Mouse (Mus musculus) 3T3-L1 (cell line): ENCODE results near the gene Yipf1.
A peak's percentile ranks its signal among the peaks of the same experiment; 100 is the strongest.
"Not testable (repeated sequence)": the region's sequence is repeated elsewhere in the genome, so short reads cannot be mapped to it uniquely, and the experiment has no call there.

Experiments used
- DNase-seq: peaks from one replicate; pipeline ENCODE4 v3.0.0-alpha.2; 2015; ENCODE audit warnings: low read depth, low spot score

Yipf1 gene

DNA sequence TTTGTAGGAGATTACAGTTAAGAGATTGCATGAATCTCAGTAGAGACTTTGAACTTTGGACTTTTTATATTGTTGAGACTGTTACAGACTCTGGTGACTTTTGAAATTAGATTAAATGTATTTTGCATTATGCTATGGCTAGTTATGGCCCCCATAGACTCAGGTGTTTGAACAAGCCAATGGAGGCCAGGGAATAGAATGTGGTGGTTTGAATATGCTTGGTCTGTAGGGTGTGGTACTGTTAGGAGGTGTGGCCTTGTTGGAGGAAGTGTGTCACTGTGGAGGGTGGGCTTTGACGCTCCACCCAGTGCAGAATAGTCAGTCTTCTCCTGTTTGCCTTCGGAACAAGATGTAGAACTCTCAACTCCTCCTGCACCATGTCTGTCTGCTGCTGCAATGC is 8.9 kb downstream of the Yipf1 start:
- no peak for DNase-seq

DNA sequence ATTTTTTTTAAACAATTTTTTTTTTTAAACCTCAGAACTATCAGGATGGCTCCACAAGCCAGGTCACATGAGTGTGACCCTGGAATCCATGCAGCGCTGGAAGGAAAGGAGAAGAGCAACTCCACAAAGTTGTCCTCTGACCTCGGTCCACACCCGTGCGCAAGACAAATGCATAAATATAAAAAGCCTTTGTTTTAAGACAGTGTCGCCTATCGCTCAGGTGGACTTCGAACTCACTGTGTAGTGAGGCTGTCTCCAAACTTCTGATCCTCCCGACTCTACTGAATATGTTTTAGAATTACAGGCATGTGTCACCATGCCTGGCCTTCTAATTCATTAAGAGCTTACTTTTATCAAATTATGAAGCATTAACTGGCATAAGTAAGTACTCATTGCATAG is 14.4 kb downstream of the Yipf1 start:
- DNase-seq: no peak

DNA sequence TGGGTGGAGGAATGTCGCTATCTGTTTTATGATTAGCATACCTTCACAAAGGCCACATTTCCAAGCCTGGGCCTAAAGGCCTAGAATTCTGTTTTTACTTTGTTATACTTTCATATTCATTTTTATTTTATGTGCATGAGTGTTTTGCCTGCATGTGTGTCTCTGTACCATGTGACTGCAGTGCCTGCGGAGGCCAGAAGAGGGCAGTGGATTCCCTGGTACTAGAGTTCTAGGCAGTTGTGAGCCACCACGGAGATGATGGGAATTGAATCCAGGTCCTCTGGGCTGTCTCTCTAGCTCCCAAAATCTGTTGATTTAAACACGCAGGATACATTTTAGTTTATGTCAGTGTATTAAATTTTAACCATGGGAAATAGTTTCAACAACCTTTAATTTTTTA is 19.4 kb downstream of the Yipf1 start:
- DNase-seq: peak; percentile 28

DNA sequence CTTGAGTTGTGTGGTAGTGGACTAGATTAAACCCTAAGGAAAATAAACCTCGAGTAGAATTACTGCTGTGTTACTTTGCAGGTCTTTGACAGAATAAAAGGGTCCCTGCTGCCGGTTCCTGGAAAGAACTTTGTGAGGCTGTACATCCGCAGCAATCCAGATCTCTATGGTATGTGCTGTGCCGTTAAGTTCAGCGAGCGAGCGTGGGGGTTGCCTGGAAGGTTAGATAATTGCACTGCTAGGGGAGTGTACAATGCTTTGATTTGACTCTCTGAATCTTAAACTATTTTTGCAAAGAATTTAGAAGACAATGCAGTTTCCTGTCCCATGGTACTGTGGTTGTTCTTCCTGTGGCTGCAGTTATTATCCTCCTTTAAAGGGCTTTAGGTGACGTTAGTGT is 22.2 kb downstream of the Yipf1 start:
- DNase-seq: no peak

DNA sequence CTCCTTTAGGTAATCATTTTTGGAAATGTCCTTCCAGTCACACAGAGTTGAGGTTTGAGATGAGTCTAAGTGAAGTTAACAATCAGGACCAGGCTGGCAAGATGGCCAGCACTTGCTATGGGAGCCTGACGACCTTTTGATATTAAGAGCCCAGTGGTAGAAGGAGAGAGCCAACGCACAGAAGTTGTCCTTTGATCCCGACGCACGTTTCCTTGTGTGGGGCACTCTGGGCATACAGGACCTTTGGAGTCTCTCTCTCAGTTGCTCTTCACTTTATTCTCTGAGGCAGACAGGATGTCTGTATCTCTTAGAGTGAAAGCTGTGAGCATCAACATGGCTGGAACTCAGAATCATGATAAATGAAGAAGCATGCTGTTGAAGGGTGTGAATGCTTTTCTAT is 23.3 kb downstream of the Yipf1 start:
- no peak for DNase-seq

DNA sequence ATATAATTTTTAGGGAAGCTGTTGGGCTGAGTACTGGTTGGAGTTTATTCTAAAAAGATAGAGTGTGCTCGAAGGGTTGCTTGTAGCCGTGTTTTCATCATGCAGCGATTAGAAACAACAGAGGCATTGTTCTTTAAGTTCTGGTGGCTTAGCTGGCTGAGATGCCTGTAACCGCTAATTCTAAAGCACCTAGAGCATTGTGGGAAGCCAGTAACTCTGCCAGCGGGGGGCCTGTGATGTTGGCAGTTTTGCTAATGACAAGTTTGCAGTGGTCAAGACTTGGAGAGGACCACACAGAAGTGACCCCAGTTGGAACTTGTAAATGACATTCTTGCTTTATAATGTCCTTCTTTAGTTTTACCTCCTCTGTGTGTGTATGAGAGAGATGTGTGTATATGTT is 27.2 kb downstream of the Yipf1 start:
- no peak for DNase-seq

DNA sequence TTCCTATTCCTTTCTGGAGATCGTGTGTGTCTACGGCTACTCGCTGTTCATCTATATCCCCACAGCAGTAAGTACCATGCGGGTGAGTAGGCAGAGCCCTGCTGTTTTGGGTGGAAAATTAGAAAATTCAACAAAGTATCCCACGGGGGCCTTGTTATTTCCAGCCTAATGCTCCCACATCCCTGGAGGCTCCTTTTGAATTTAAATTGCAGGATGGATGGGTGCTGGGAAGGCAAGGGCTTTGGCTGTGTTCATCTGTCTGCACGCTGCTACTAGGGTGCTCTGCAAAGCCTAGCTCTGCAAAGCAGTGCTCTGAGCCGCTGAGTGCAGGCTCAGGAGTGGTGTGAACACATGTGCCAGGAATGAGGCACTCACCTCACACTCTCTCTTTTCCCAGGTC is 30.4 kb downstream of the Yipf1 start:
- no peak for DNase-seq

DNA sequence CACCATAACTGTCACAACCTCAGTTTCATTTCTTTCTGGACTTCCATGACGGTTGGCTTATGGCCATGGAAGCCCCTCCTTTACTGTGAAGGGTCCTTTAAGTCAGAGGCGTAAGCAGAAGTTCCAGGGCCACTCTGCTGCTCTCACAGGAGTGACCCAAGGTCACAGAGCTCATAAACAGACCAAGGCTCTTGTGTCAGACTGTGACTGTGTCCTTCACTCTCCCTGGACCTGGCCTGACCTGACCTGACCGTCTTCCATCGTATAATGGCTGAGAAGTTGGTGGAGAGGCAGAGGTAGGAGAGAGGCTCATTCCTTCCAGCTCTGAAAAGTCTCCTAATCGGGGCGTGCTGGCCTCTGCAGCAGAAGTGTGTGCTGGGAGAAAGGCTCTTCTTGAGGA is 33.1 kb downstream of the Yipf1 start:
- DNase-seq: no peak

DNA sequence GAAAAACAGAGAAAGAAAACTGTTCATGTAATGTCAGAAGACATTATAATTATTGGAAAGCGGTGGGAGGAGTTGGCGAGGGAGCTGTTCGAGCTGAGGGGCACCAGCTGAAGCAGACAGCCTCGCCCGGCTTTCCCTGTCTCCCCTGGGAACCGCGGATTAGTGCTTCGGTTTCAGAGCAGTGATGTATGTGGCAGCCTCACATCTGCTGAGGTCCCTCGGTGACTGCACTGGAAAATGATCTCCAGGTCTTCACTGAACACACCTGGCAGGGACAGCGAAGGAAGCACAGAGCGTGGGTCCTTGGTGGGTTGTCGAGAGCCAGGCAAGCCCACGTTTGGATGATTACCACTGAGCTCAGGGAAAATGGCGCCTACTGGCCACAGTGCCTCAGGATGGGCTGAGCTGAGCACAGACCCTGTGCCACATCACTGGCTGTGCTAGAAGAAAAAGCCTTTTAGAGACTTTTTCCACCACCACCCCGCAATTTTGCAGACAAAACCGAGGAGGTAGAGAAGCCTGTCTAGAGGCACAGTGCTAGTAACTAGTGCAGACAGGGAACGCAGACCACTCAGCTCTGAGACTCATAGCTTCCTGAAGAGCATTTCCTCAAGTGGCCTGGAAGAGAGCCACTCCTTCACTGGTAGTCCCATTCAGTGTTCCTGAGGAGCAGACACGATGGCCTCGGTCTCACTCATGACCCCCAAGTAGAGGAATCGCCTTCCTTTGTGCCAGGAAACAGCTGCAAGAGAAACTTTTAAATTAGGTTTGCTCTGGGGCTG is 34.6 kb downstream of the Yipf1 start:
- DNase-seq: no peak

DNA sequence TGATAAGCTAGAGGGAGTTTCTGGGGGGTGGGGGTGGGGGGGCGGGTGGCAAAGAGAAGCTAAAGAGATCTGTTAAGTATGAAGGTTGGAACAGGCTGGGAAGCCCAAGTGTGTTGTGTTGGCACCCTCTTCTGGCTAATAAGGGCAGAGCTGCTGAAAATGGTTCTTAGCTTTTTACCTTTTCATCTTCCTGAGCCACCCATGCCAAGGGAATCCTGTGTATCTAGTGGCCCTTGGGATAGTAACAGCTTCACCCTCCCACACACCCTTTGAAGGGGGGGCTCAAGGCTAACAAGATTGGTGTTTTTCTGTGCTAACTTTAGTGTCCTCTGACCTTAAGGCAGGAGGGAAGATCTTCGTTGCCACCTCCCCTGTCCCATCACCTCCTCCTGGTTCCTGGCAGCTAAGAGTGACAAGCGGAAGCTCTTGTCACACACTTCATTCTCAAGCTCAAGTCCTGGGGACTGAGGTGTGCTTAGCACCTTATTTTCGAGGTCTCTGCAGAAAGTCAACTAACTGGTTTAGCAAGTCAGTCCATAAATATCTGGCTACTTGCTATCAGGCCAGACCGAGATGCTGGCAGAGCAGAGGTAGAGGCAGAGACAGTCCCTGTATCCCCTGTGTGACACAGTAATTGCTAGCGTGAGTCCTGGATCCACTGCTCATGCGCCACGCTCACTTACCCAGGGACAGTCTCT is 35.3 kb downstream of the Yipf1 start:
- peak; percentile 62 for DNase-seq

DNA sequence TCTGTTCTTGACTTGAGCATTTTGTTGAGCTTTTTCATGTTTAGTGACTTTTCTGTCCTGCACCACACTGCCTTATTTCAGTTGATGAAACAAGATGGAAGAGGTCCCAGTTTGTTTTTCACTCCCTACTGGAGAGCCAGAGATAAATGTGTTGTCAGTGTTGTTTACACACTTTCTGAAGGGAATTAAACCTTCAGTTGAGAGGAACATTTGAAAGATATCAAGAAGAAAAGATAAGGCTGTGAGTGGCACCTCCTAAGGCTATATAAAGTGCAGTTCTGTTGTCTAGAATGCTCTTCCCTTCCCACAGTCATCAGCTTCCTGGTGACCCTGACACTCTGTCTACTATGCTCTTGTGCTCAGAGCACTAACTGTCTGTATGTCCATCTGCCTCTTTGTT is 37.2 kb downstream of the Yipf1 start:
- no peak for DNase-seq

DNA sequence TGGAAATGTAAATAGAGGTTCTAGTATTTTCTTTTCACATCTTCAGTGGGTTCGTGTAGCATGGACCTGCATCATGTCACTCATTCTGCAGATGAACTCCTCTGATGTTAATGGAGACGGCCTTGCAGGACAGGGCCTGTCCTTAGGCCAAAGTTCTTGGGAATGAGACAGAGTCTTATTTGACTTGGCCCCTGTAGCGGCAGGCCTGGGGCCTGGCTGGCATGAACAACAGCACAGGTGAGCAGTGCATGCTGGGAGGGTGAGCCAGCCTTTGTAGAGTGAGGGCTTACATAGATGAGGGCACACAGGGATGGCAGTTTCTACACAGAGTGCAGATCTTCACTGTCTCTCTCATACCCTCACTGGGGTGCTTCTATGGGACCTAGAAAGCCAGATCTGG is 39.4 kb downstream of the Yipf1 start:
- DNase-seq: no peak

DNA sequence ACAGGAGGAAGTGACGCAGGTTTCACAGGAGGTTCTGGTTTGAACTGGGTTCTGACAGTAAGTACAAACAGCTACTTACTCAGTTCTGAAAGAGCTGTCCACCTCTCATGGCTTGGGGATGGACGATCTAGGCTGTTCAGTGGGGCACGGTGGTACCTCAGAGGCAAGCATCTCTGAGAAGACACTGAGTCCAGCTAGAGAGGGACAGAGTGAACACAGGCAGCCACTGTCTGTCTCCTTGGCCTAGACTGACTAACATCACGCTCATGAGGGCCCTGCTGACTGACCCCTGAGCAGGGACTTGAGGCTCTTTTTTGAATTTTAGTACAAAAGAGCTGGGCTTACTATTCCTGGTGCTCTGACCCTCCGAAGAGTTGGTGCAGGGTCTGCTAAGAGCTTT is 40.0 kb downstream of the Yipf1 start:
- no peak for DNase-seq

DNA sequence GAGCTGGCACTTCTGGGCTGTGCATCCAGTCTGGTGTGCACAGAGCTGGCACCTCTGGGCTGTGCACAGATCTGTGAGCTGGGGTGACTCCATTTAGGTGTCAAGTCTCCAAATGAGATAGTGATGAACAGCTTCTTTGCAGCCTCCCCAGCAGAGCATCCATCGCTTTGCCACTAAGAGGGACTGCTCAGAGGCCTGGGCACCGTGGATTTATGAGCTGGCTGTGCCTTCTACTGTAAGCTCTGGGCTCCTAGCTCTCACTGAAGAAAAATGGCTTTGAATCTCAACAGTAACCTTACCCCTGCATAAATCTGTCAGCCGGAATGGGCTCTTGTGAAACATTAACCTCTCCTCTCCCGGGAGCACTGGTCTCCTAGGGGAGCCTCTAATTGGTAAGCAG is 40.4 kb downstream of the Yipf1 start:
- no peak for DNase-seq

DNA sequence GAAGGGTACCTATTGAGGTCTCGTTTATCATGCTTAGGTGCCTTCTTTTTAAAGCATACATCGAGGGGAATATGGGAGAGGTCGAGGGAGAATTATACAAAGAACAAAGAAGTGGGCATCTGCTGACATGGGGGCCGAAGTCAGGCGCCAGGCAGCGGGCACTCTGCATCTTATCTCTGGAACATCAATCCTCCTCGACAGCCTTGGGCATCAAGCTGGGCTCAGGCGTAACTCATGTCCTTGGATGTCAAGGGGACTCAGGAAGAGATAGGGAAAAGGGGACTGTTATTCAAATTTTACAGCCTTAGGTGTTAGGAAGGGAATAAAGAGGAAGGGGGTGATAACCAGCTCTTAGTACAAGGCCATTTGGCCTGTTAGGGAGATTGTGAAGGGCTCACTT is 43.0 kb downstream of the Yipf1 start:
- not testable (repeated sequence) for DNase-seq

DNA sequence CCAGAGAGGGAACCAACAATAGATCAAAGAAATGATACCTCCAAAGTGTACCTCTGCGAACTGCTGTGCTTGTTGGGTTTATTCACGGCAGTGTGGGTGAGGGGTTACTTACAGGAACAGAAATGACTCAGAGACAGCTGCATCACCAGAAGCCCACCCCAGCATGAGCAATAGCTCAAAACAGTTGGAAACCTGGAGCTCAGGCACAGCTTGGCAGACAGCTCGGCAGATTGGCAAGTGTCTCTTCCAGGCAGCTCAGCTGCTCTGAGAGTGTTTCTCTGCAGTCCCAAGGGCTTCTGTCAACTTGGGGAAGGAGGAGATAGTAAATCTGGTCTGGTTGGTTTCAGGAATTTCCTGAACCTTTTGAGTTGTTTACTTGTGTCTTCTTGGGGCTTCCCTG is 44.3 kb downstream of the Yipf1 start:
- no peak for DNase-seq

DNA sequence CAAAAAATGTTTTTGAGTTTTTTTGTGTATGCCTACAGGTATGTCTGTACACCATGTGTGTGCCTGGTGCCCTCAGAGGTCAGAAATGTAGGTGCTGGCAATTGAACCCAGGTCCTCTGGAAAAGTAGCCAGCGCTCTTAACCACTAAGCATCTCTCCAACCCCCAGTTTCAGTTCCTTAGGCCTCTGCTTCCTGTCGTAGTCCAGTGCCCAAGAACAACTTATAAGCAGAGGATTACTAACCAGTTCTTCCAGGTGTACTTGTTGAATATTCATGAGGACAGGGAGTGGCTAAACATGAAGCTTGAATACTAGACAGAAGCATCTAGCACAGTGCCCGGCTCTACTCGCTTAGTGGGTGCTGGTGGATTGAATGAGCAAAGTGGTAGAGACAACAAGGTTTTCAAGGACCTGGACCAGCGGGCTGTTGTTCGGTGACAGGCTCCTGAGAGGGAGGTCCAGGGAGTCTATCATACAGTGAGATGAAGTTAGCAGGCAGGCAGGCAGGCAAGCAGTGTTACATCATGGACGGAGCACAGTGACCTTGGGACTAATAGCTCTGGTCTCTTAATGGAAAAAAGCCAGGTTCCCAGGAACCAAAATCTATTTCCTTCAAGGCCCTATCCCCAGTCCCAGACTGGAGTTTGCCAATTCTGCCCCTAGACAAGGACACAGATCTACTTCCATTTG is 46.4 kb downstream of the Yipf1 start:
- DNase-seq: no peak

DNA sequence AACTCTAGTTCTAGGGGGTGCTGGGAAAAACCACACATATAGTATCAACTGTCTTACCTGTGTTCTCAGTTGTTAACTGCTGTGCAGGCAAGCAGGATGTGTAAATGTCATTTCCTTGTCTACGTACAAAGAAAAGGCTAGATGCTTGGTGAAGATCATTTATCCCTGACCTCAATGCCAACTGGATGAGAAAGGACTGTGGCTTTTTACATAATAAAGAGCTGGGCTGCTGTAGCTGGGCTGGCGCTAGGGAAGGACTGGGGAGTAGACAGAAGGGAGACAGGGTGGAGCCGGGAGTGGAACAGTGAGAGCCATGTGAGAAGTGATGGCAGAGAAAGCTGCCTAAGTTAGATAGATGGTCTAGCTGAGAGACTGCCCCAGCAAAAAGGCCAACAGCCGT is 48.6 kb downstream of the Yipf1 start:
- no peak for DNase-seq

DNA sequence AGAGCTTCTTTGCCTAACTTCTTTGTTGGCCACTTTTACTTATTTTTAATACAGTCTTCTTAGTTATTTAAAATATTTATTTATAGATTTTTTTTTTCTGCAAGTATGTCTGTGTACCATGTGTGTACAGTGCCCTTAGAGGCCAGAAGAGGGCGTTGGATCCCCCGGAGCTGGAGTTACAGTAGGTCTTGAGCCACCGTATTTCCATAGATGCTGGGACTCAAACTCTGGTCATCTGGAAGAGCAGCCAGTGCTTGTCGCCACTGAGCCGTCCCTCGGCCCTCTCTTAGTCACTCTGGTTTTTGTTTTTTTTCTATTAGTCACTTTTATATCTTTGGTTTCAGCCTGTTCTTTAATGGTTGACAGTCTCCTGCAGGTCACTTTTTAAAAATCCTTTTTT is 49.4 kb downstream of the Yipf1 start:
- peak; percentile 53 for DNase-seq

DNA sequence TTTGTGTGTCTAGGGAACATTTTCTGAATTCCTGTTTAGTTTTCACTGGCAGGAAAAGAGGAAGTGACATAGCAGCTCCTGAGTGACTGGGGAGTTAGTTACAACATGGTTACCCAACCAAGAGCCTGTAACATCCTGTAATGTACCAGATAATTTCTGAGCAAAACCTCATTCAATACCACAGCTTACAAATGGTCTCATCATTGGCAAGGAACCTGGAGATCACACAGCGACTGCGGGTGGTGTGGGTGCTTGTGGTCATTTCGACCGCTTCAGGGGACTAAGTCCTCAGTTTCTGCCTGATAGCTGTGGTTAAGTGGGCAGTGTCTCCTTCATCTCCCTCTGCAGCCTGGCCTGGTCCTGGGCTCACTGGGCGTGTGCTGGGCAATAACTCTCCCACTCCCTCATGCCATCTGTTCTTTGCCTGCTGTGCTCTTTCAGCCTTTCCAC is 50.1 kb downstream of the Yipf1 start:
- DNase-seq: peak; percentile 64

DNA sequence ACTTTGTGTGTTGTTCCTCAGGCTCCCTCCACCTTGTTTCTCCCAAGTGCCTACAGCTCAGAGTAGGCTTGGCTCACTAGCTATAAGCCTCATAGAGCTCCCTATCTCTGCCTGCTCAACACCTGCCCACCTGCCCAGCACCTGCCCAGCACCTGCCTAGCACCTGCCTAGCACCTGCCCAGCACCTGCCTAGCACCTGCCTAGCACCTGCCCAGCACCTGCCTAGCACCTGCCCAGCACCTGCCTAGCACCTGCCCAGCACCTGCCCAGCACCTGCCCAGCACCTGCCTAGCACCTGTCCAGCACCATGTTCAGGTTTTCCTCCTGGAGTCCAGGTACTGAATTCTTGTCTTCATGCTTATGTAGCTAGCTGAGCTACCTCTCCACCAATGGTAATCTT is 52.2 kb downstream of the Yipf1 start:
- not testable (repeated sequence) for DNase-seq

DNA sequence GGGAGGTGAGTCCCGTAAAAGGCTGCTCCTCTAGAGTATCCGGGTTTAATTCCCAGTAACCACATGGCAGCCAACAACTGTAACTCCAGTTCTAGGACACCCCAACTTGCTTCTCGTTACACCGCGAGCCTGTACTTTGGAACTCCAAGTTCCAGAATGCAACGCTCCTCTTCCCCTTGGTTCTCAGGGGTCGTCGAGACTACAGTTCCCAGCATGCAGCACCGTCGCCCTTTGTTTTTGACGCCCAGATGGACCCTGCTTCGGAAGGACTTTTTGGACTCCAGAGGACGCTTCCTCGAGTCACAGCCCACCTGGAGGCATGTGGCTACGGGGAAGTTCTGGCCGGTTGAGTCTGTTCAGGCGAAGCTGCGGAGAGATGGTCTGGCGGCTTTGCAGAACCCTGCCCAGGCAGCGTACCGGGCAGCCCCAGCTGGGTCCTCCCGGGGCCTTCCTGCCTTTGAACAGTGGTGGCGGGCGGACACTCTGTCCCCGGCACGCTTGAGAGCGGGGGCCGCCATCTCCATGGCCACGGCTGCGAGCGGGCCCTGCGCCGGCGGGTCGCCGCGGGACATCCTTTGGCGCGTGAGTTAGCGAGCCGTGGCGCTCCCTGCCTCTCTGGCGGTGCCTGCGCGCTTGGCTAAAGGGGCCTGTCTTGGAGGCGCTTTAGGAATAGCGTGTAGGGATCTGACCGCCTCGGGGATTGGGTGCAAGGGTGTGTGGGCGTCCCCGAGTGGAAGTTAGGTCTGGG is 53.6 kb downstream of the Yipf1 start, which contains the start of gene Ndc1:
Gene Ndc1, plus strand, starts transcription at position 218 of the 748 bp plus-strand sequence.
- peak; percentile 90 for DNase-seq
